Mouse (Mus musculus): ENCODE measurements around the gene Nup188. TPM values are rescaled to one million over a fixed set of nuclear protein-coding genes. Genes with fewer than 3 reads are reported as not detected.

Nup188 gene
- total RNA-seq, 1 experiment from 2014 or later: 18.9 TPM

DNA sequence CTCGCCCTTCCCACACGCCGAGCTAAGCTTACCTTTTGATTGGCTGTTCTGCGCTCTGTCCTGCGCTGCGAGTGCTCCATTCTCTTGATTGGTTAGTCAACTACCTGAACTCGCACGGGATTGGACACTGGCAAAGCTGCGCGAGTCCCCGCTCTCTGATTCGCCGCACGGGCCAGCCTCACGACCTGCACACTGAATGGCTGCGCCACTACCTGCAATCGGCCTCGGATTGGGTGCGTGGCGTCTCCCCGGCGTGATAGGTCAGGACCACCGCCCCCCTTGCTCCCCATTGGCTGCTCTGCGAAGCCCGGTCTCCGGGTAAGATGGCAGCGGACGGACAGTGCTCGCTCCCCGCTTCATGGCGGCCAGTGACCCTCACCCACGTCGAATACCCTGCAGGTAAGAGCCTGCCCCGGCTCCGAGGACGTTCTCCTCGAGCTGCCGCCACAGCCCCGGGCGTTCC is 105.9 kb downstream of the Nup188 start, which contains the start of gene Dolpp1:
Dolpp1 (plus strand) TSS at position 141 of the 463 bp plus-strand sequence.
- peak; percentile 96 for ATAC-seq (replicated peaks in 1 of 2; ENCODE audit: insufficient read depth in 1 of 2, low FRiP score in 2 of 2, low TSS enrichment in 1 of 2, low read depth in 1 of 2, poor library complexity in 2 of 2, severe bottlenecking in 2 of 2)

GRCm38 (mm10) chr2:30392577-30393369 is 106.6 kb downstream of the Nup188 start:
- peak; percentile 19 to 25; a peak in 2 of 4 replicates for ATAC-seq (replicated peaks in 1 of 2; ENCODE audit: insufficient read depth in 1 of 2, low FRiP score in 2 of 2, low TSS enrichment in 1 of 2, low read depth in 1 of 2, poor library complexity in 2 of 2, severe bottlenecking in 2 of 2)

- ATAC-seq (replicated peaks in 1 of 2; ENCODE audit: insufficient read depth in 1 of 2, low FRiP score in 2 of 2, low TSS enrichment in 1 of 2, low read depth in 1 of 2, poor library complexity in 2 of 2, severe bottlenecking in 2 of 2): no peak
These were observed 107.1 kb downstream of the Nup188 start for GRCm38 (mm10) chr2:30393370-30393656.

Other genes starting within 250 kb of the Nup188 start
- gene Wdr34, start 237.5 kb upstream of the Nup188 start, total RNA-seq (2017): 8.4 and 11.6 TPM in 2 replicates
- gene Set, start 229.0 kb upstream of the Nup188 start, total RNA-seq (2017): 1,010 and 1,764 TPM in 2 replicates
- 20.9 and 24.7 TPM in 2 replicates for gene Pkn3, start 208.7 kb upstream of the Nup188 start, total RNA-seq (2017)
- gene Zdhhc12, start 192.7 kb upstream of the Nup188 start, total RNA-seq (2017): 5.4 and 6.5 TPM in 2 replicates
- gene Zer1, start 161.8 kb upstream of the Nup188 start, total RNA-seq (2017): 12.6 and 15.6 TPM in 2 replicates
- gene Tbc1d13, start 152.7 kb upstream of the Nup188 start, total RNA-seq (2017): 31.4 and 35.0 TPM in 2 replicates
- gene Endog, start 114.9 kb upstream of the Nup188 start, total RNA-seq (2017): 3.2 and 8.1 TPM in 2 replicates
- gene Spout1, start 107.9 kb upstream of the Nup188 start, total RNA-seq (2017): 24.7 and 42.1 TPM in 2 replicates
- 9.3 and 10.3 TPM in 2 replicates for gene Kyat1, start 80.5 kb upstream of the Nup188 start, total RNA-seq (2017)
- 11.3 and 15.3 TPM in 2 replicates for gene Lrrc8a, start 48.7 kb upstream of the Nup188 start, total RNA-seq (2017)
- gene Gm28035, start 45.8 kb upstream of the Nup188 start, total RNA-seq (2017): 1.4 TPM in 1 of 2 replicates, not detected in the other
- 1.2 and 2.1 TPM in 2 replicates for gene Phyhd1, start 20.2 kb upstream of the Nup188 start, total RNA-seq (2017)
- not detected in 2 replicates for gene Gm28038, start 5.4 kb upstream of the Nup188 start, total RNA-seq (2017)
- gene Dolk, start 63 bp upstream of the Nup188 start, total RNA-seq (2017): 8.8 and 9.9 TPM in 2 replicates
- gene Sh3glb2, start 72.9 kb downstream of the Nup188 start, total RNA-seq (2017): 30.4 and 41.2 TPM in 2 replicates
- gene Miga2, start 77.8 kb downstream of the Nup188 start, total RNA-seq (2017): 7.4 and 14.8 TPM in 2 replicates
- gene Dolpp1, start 105.9 kb downstream of the Nup188 start, total RNA-seq (2017): 7.4 and 24.5 TPM in 2 replicates
- gene Crat, start 129.4 kb downstream of the Nup188 start, total RNA-seq (2017): 7.1 and 8.9 TPM in 2 replicates
- gene Ptpa, start 129.6 kb downstream of the Nup188 start, total RNA-seq (2017): 60.4 and 66.6 TPM in 2 replicates
- gene Ier5l, start 187.8 kb downstream of the Nup188 start, total RNA-seq (2017): 0.19 and 2.4 TPM in 2 replicates

Data from hematopoietic stem cell, adult 5-6 weeks (primary cell).